Mouse (Mus musculus) cerebellum, postnatal 4 days (tissue): ENCODE measurements around the gene Pld5.

Source experiments
- DNase-seq, 2 experiments: peaks; one replicate each; pipeline ENCODE4 v3.0.0; 2022; ENCODE audit warnings: low spot score in 2 of 2, mixed read lengths in 1 of 2

Pld5 gene

GRCm38 (mm10) chr1:175950421-175950820 is 324.7 kb downstream of the Pld5 start:
- no peak for DNase-seq

- no peak for DNase-seq
Observed at GRCm38 (mm10) chr1:175946718-175947315, 328.3 kb downstream of the Pld5 start.

GRCm38 (mm10) chr1:175943168-175943567 is 331.9 kb downstream of the Pld5 start:
- DNase-seq = no peak

- no peak for DNase-seq
Observed at GRCm38 (mm10) chr1:175938731-175939130, 336.4 kb downstream of the Pld5 start.

- DNase-seq = peak; percentile 41 to 83
Observed at GRCm38 (mm10) chr1:175936282-175936737, 338.8 kb downstream of the Pld5 start.

GRCm38 (mm10) chr1:175931391-175931790 is 343.7 kb downstream of the Pld5 start:
- DNase-seq = no peak

GRCm38 (mm10) chr1:175923848-175924787 is 351.0 kb downstream of the Pld5 start:
- peak; percentile 65 to 80 for DNase-seq

GRCm38 (mm10) chr1:175921091-175921490 is 354.0 kb downstream of the Pld5 start:
- no peak for DNase-seq

GRCm38 (mm10) chr1:175920029-175920428 is 355.1 kb downstream of the Pld5 start, which contains the start of gene Gm38100:
TSS of gene Gm38100 (plus strand) at chr1:175920329.
- no peak for DNase-seq

- no peak for DNase-seq
Observed at GRCm38 (mm10) chr1:175913728-175914303, 361.3 kb downstream of the Pld5 start.
